Mouse (Mus musculus): ENCODE results near the gene Osgep.
"Not testable (repeated sequence)": the region's sequence is repeated elsewhere in the genome, so short reads cannot be mapped to it uniquely, and the experiment has no call there.

DNA sequence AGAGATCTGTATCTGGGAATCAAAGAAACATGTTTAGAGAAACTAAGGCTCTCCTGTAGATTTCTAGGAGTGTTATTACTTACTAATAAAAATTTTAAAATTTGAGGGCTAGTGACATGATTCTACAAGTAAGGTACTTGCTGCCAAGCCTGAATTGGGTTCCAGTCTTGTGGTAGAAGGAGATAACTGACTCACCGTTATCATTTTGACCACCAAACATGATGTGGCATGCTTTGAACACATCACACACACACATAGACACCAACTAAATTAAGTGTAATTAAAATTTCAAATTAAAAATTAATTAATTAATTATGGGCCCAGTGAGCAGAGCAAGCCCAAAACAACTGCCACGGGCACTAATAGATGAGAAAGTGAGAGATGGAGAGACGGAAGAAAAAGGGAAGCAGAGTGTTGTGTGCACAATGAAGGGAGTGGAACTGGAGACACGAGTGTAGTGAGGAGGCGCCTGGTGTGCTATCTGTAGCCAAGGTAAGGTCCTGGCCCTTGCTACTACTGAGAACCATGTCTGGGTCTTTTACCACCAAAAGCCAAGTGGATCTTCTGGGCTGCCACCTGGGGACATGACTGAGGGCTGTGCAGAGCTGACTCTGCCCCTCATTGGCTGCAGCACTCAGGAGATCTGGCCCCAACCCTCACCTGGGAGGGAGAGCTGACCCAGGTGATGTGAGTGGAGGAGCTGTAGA is 33.7 kb upstream of the Osgep start:
- not testable (repeated sequence) for TF ChIP-seq TAL1, GATA1 (IDR thresholded peaks at IDR 0.05; ENCODE audit: low read length)
